Mouse (Mus musculus): Measurements from ENCODE around the gene Zbtb9.
"Not testable (repeated sequence)": the region's sequence is repeated elsewhere in the genome, so short reads cannot be mapped to it uniquely, and the experiment has no call there.

The Zbtb9 gene

DNA sequence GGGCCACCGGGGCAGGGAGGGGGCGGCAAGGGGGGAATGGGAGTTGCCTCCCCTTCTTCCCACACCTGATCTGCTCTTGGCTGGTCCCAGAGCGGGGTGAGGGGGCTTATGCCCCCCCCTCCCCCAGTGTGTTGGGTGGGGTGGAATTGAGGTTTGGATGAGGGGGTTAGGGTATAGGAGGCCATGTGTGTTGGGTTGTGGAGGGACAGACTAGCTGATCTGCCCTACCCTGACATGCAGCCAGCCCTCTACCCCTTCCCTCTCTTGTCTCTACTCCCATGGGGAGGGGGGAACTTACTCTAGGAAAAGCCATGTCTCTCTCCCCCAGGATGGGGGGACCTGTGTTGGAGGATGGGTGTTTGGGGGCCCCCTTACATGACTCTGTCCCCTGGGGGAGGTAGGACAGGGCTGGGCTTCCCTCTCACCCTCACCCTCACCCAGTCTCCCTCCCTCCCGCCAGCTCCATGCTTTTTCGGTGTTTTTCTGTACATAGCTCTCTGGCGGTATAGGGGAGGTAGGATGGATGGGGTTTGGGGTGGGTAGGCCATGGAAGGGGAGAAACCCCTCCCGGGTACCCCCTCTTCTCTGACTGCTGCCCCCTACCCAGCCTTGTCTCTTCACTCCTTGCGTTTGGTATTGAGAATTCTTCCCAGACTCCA lies 1.6 kb upstream of the Zbtb9 start:
- DNase-seq (ENCODE audit: low spot score in 2 of 2) = no peak

DNA sequence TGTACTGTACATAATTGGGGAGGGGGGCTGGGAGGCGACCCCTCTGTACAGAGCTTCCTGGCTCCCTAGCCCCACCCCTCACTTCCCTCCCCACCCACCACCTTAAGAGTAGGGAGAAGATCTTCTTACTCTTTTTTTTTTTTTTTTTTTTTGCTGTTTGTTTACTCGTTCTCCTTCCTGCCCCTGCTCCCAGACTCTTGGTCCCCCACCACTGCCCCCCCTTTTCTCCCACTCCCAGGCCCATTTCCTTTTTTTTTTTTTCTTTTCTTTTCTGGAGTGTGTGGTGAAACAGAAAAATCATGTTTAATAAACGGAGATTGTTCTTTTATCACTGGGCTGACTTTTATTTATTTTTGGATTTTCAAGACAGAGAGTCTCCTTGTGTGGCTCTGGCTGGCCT lies 860 bp upstream of the Zbtb9 start:
- no peak for DNase-seq (ENCODE audit: low spot score in 2 of 2)

DNA sequence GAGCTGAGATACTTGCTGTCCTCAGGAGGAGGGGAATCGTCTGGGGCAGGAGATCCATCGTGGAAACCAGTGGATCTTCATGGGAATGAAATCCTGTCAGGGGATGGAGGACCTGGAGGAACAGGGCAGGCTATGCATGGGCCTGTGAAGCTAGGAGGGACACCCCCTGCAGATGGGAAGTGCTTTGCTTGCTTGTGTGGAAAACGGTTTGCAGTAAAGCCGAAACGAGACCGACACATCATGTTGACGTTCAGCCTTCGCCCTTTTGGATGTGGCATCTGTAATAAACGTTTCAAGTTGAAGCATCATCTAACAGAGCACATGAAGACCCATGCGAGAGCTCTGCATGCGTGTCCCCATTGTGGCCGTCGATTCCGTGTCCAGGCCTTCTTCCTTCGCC lies 1.6 kb downstream of the Zbtb9 start:
- DNase-seq (ENCODE audit: low spot score in 2 of 2) = no peak

DNA sequence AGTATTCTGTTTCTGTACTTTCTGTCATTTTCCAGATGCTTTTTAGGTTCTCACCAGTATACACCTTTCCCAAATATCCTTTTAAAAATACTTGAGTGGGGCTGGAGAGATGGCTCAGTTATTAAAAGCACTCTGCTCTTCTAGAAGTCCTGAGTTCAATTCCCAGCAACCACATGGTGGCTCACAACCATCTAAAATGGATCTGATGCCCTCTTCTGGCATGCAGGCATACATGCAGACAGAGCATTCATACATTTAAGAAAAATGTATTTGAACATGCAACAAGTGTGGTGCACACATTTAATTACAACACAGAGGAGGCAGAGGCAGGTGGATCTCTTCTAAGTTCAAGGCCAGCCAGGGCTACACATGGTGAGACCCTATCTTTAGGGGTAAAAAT lies 2.4 kb downstream of the Zbtb9 start:
- no peak for DNase-seq (ENCODE audit: low spot score in 2 of 2)

DNA sequence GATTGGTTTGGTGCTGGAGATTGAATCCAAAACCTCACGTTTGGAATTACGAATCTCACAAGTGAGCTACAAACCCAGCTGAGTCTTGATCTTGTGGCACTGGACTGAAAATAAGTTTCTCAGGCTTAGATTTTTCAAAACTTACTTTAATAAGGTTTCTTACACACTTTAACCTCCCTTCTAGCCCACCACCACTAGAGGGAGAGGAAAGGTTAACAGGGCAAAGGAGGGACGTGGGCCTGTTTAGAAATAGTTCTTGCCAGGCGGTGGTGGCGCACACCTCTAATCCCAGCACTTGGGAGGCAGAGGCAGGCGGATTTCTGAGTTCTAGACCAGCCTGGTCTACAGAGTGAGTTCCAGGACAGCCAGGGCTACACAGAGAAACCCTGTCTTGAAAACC lies 4.4 kb downstream of the Zbtb9 start:
- not testable (repeated sequence) for DNase-seq (ENCODE audit: low spot score in 2 of 2)

DNA sequence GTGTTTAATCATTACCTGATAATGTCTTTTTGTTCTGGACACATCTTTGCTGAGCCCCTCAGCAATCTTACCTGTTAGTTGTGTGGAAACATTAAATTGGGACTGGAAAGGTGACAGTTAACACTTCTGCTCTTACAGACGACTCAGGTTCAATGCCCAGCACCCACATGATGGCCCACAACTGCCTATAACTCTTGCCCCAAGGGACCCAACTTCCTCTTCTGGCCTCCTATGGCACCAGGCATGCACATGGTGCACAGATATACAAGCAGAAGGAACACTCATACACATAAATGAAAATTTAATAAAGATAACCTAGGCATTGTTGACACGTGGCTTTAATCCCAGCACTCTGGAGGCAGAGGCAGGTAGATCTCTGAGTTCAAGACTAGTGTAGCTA lies 6.5 kb downstream of the Zbtb9 start:
- peak in 1 of 2 experiments; percentile 66 for DNase-seq (ENCODE audit: low spot score in 2 of 2)

DNA sequence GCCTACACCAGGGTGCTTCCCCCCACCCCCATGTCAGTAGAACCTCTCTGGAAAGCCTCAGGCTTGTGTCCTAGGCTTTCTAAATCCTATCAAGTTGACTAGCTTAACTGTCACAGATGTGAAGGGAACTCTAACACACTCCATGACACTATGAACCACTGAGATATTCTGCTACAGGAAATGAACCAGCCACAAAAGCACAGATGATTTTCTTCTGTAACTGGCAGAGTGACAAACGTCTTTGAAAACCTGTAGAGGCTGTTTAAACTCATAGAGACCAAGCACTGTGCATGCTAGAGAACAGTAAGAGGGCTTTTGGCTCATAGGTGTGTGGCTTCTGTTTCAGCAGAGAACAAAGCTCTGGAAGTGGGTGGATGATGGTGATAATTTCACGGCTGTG lies 8.1 kb downstream of the Zbtb9 start:
- no peak for DNase-seq (ENCODE audit: low spot score in 2 of 2)

DNA sequence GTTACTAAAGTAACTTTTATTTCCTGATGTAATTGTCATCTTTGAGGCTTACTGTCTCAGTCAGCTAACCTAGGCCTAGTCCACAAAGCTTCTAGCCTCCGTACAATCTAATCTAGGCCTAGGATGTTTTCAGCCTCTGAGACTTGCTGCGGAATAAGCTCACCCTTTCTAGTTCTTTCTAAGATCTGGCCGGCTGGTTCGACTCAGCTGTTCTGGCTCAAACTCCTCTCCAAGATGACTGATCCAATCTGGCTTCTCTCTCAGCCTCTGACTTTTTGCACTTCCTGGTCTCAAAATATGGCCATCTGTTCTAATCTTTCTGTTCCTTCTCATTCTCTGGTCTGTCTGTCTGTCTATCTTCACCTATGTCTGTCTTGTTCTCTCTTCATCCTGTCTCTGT lies 10.4 kb downstream of the Zbtb9 start:
- DNase-seq (ENCODE audit: low spot score in 2 of 2) = no peak

DNA sequence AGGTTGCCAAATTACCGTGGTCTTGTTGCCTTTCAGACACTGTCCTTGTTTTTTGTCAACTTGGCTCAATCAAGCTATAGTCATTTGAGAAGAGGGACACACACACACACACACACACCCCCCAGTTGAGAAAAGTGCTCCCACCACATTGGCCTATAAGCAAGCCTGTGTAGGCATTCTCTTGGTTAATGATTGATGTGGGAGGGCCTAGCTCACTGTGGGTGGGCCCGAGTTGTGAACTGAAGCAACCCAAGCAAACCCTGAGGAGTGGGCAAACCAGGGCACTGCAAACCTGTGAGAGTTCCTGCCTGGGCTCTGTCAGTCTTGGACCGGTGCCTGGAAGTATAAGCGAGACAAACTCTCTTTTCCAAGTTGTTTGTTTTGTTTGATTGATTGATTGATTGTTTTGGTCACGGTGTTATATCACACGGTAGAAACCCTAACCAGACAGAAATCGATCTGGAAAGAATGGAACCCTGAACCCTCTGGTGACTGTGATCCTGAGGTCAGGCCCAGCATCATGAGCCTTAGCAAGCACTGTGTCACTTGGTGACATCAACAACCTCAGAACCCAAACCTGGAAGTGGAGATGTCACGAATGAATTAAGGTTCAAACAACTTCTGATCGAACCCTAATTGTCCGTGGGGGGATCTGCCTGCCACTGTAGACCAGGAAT lies 12.7 kb downstream of the Zbtb9 start:
- DNase-seq (ENCODE audit: low spot score in 2 of 2) = no peak

DNA sequence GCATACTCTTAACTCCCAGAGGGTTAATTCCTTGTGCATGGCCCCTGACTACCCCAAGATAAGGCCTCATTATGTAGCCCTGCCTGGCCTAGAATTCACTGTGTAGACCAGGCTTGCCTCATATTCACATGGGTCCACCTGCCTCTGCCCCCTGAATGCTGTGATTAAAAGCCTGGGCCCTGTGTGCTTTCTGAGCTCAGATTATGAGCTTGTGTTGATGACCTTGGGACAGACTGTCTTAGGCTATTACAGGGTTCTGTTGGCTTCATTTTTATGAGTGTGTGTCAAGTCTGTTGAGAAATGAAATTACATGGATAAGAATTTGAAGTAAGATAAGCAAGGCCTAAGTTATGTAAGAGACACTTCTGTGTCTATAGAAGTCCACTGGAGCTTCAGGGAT lies 17.6 kb downstream of the Zbtb9 start:
- DNase-seq (ENCODE audit: low spot score in 2 of 2) = no peak

DNA sequence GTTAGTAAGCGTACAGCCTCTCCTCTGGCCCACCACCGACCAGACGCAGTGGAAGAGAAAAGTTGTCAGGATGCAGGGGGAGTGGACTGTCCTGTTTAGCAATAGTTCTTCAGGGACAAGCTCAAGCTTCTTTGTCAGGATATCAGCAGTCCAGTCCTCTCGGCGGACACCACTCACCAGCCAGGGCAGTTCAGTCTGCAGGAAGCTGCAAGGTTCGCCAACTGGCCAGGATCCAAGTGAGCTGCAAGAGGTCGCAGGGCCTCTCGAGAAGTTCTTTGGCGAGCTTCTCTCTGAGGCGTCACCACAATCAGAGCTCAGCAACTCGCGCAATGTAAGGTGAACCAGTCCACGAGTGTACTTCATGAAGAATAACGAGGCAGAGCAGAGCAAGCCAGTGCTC lies 21.4 kb downstream of the Zbtb9 start:
- DNase-seq (ENCODE audit: low spot score in 2 of 2) = peak in 1 of 2 experiments; percentile 47

DNA sequence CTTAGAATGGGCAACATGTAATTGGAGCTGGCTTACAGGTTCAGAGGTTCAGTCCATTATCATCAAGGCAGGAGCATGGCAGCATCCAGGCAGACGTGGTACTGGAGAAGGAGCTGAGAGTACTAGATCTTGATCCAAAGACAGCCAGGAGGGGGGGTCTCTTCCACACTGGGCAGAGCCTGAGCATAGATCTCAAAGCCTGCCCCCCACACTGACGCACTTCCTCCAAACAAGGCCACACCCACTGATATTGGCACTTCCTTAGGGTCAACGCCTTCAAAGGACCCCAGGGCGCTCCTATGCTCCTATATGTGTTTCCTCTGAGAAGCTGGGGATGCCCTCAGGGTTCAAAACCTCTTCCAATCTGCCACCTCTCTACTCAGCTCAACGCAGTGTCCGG lies 22.0 kb downstream of the Zbtb9 start:
- no peak for DNase-seq (ENCODE audit: low spot score in 2 of 2)

DNA sequence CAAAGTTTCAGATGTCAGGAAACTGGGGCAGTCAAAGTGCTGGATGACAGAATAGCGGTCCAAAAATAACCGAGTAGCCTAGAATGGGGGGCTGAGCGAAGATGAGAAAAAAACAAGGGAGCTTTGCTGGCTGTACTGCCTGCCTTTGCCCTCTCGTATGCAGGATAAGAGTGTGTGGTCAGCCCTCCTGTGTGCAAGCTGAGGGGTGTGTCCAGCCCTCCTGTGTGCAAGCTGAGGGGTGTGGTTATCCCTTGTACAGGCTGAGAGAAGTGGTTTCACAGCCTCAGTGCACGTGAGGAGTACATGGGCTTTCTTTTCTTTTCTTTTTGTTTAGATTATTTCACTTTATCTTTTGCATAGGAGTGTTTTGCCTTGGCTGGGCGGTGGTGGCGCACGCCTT lies 22.6 kb downstream of the Zbtb9 start:
- DNase-seq (ENCODE audit: low spot score in 2 of 2) = no peak

DNA sequence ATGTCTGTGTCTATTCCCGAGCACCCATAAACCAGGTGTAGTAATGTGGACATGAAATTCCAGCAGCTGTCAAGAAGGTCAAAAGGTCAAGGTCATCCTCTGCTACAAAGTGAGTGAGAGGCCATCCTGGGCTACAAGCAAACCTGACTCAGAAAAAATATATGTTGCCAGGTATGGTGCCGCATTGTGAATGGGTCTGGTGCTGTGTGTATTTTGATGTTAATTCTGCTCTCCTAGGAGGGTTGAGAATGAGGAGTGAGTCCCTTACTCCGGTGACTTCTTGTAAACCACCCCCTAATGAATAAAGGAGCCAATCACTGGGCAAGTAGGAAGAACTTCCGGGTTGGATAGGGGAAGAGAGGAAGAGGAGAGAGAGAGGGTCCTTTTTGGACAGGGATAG lies 24.7 kb downstream of the Zbtb9 start:
- no peak for DNase-seq (ENCODE audit: low spot score in 2 of 2)

DNA sequence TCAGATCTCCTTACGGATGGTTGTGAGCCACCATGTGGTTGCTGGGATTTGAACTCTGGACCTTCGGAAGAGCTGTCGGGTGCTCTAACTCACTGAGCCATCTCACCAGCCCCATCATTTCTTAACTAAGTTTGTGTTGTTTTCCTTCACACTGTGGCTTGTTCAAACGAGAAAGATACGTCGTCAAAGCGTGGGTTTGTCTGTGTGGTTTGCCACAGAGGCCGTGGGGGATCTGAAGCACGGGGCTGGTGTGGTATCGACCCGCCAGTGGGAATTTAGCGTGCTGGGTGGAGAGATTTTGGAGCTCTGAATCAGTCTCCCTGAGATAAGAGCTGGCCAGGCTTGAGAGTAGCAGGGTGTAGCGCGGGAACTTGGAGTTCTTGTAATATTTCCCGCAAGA lies 25.3 kb downstream of the Zbtb9 start:
- no peak for DNase-seq (ENCODE audit: low spot score in 2 of 2)

DNA sequence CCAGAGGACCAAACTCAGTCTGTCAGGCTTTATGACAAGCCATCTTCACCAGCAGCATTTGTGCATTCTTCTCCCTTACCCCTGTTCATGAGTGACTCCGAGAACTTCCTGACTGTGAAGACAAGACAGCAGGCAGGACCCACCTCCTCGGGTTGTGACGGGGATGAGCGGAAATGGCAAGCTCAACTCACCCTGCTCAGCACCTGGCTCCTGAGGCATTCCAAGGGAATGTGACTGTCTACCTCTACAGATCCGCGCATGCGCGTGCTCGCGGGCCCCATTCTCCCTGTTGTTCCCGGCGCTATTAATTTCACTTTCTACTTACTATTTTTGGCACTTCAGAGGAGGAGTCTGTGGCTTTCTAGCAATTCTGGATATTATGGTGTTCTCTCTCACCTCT lies 27.0 kb downstream of the Zbtb9 start:
- no peak for DNase-seq (ENCODE audit: low spot score in 2 of 2)

DNA sequence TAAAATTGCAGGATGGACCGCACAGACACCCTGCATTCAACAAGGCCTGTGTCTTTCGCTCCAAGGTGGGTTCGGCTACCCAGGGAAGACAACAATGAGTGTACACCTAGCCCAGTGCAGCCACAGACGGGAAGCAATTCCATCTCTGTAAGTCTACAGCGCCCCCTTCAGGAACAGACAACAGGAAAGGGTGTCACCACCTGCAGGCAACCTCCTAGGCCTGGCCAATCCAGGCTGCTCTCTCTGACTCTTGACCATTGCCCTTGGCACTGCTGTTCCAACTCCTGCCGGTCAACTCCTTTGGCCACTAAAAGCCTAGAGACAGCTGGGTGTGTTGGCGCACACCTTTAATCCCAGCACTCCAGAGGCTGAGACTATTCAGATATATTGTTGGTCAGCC lies 28.2 kb downstream of the Zbtb9 start:
- DNase-seq (ENCODE audit: low spot score in 2 of 2) = peak; percentile 42 to 76

DNA sequence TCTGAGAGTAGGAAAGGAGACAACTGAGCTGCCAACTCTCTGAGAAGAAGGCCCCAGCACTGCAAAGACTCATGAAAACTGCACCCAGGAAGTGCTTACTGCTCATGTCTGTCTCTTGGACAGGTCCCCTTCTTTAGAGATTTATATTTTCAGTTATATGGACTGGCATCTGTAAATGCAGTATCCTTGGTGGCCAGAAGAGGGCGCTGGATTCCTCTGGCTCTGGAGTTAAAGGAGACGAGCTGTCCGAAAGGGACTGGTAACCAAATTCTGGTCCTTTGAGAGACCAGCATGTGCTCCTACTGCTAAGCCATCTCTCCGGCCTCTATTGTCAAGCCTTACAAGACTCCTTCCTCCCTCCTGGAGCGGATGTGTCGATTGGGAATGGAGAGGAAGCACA lies 28.9 kb downstream of the Zbtb9 start:
- peak; percentile 39 to 71 for DNase-seq (ENCODE audit: low spot score in 2 of 2)

DNA sequence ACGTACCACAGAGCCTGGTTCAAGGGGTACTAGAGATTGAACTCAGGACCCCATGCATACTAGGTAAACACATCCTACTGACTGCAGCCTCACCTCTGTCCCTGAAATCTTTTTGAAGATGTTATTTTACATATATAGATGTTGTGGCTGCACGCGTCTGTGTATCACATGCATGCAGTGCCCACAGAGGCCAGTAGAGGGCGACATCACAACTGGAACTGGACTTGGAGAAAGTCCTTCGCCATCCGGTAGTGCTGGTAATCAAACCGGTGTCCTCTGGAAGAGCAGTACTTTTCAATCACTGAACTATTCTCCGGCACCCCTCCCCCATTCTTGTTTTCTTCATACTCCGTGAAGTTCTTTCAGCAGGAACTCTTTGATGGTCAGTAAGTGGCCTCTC lies 31.5 kb downstream of the Zbtb9 start:
- peak; percentile 75 to 86 for DNase-seq (ENCODE audit: low spot score in 2 of 2)

DNA sequence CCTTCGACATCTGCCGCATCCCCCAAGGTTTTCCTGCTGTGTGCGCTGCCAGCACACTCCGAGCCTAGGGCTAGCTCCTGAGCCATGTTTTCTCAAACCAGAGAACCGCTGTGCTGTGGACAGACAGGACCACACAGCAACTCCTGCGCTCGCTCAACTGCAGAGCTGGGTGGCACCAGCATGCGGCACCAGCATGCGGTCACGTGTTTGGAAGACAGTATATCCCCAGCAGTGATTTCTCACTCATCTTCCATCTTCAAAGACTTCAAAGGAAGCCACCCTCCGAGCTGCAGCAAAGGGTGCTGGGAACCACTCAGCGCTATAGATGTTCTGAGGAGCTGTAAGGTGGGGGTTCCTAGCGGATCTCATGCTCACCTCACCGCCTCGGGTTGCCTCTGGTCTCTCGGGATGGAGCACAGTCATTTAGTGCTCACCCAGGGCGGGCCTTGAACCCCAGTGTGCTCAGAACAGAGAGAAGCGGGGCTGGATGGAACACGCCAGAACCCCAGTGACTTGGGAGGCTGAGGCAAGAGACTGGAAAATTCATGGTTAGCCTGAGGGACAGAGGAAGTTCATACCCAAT lies 32.0 kb downstream of the Zbtb9 start:
- DNase-seq (ENCODE audit: low spot score in 2 of 2) = no peak

DNA sequence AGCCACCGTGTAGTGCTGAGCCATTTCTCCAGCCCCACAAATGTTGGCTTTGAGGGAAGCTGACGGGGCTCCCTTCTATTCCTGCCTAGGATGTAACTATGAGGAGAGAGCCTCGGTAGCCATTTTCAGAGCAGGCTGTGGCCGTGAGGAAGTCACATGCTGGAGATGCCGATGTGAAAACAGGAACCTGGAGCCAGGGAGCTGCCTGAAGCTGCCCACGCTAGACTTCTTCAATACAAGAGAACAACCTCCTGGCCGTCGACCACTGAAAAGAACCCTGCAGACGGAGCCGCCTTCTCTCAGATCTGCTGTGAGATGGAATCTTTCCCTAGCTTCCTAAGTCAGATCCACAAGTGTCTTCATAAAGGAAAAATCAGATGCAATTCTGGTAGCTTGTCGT lies 32.7 kb downstream of the Zbtb9 start:
- no peak for DNase-seq (ENCODE audit: low spot score in 2 of 2)

DNA sequence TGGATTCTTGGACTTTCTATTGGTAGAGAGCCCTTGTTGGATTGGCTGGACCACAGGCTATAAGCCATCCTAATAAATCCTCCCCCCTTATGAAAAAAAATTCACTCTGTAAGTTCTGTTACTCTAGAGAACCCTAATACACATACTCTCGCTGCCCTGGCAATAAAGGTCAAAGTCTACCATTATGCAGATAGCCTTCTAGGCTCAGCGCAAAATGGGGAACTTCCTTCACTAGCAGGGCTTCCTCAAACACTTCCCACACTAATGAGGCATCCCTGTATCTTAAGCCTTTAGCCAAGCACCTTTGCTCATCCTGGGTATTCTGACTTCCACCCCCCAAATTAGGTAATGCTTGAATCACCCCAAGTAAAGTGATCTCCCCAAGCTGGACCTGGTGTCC lies 35.3 kb downstream of the Zbtb9 start:
- DNase-seq (ENCODE audit: low spot score in 2 of 2) = no peak

DNA sequence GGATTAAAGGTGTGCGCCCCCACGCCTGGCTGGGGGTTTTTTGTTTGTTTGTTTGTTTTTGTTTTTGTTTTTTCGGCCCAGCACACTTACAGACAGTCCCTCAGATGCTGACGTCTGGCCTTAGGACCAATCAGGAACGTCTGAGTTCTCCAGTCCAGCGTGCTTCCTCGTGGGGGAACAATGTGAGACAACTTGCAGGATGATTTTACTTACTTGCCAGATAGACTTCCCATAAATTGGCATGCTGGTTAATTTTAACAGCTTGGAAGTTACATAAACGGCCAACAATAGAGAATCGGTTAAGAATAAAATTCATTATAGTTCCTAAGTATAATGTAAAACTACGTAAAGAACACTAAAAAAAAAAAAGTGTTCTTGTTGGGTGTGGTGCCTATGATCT lies 38.2 kb downstream of the Zbtb9 start:
- DNase-seq (ENCODE audit: low spot score in 2 of 2) = no peak

Measured in spleen, postnatal 10 days (tissue).